Mouse (Mus musculus): ENCODE data around the gene Lrp10.

Lrp10 gene

DNA sequence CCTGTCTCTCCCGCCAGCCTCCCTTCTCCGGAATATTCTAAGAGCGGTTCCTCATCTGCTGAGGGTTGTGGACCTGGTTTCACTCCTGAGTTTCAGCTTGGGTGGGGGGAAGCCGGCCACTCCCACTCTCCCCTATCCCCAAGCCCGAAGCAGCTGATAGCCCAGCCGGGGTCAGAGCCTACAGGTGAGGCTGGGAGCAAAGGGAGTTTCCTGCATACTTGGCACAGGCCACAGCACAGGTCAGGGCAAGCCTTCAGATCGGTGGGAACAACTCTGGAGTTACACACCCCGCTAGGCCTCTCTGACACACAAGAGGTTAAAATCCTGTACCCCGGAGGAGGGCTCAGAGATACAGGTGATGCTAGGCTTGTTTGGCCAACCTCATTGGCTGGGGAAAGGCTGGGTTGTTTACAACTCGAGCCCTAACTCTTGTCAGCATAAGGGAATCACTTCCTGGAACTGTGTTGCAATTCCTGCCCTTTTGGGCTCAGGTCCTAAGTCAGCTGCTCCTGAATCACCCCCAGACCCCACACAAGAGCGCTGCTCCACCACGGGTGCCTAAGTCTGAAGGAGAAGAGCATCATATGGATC, 29.9 kb upstream of the Lrp10 start:
- DNase-seq (ENCODE audit: low read depth, low spot score) = no peak

GRCm38 (mm10) chr14:54435194-54435918, 28.6 kb upstream of the Lrp10 start:
- no peak for DNase-seq (ENCODE audit: low read depth, low spot score)

DNA sequence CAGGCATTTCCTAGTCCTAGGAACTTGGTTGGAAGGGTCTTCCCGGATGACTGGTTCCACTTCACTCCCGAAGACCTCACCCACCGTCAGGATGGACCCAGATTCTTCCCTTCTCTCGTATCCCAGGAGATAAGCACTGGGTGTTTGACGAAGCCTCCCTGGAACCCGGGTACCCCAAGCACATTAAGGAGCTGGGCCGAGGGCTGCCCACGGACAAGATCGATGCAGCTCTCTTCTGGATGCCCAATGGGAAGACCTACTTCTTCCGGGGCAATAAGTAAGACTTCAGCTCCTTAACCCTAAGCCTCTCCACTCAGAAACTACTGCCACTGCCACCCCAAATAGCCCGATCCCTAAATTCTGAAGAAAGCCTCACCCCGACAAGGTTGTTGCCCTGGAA, 24.8 kb upstream of the Lrp10 start:
- no peak for DNase-seq (ENCODE audit: low read depth, low spot score)

- no peak for DNase-seq (ENCODE audit: low read depth, low spot score)
These were observed 24.3 kb upstream of the Lrp10 start for GRCm38 (mm10) chr14:54439610-54440009.

DNA sequence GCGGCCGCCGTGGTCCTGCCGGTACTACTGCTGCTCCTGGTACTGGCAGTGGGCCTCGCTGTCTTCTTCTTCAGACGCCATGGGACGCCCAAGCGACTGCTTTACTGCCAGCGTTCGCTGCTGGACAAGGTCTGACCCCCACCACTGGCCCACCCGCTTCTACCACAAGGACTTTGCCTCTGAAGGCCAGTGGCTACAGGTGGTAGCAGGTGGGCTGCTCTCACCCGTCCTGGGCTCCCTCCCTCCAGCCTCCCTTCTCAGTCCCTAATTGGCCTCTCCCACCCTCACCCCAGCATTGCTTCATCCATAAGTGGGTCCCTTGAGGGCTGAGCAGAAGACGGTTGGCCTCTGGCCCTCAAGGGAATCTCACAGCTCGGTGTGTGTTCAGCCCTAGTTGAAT, 23.4 kb upstream of the Lrp10 start:
- DNase-seq (ENCODE audit: low read depth, low spot score) = no peak

GRCm38 (mm10) chr14:54441365-54441764, 22.6 kb upstream of the Lrp10 start:
- no peak for DNase-seq (ENCODE audit: low read depth, low spot score)

- DNase-seq (ENCODE audit: low read depth, low spot score) = no peak
These were observed 21.4 kb upstream of the Lrp10 start for GRCm38 (mm10) chr14:54442548-54442947.

DNA sequence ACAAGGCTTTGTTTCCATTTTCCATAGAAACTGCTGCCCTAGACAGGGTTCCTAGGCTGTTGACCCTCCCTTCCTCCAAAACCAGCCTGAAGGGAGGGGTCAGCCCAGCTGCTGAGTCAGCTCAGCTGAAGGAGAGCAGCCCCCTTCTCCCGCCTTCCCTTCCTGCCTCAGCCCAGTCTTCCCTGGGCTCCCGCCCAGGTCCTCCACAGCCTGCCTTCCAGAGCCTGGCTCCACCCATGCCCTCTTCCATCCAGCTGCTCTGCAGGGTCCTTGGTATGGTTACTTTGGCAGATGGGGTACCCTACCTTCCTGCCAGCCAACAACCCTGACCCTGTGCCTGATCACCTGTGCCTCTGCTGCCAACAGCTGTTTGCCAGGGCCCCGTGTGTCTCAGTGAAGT, 20.7 kb upstream of the Lrp10 start:
- no peak for DNase-seq (ENCODE audit: low read depth, low spot score)

- DNase-seq (ENCODE audit: low read depth, low spot score) = peak; percentile 45
These were observed 20.0 kb upstream of the Lrp10 start for GRCm38 (mm10) chr14:54443712-54444618.

DNA sequence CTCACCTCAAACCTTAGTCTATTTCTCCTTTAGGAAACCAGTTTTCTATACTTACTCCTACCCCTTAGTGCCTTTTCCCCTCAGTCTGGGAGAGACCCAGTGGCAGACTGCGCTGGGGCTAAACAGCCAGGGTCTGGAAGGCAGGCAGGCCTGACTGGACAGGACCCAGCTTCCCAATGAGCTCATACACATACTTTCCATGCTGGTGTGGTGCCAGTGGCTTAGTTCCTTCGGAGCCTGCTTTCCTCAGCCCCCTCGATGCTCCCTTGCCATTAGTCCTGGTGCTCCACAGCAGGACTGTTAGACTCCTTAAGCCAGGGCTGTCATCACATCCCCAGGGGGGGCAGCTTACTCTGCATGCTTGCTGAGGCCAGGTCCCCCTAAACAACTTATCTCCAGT, 18.5 kb upstream of the Lrp10 start:
- DNase-seq (ENCODE audit: low read depth, low spot score) = no peak

- no peak for DNase-seq (ENCODE audit: low read depth, low spot score)
These were observed 10.4 kb upstream of the Lrp10 start for GRCm38 (mm10) chr14:54453566-54453965.

DNA sequence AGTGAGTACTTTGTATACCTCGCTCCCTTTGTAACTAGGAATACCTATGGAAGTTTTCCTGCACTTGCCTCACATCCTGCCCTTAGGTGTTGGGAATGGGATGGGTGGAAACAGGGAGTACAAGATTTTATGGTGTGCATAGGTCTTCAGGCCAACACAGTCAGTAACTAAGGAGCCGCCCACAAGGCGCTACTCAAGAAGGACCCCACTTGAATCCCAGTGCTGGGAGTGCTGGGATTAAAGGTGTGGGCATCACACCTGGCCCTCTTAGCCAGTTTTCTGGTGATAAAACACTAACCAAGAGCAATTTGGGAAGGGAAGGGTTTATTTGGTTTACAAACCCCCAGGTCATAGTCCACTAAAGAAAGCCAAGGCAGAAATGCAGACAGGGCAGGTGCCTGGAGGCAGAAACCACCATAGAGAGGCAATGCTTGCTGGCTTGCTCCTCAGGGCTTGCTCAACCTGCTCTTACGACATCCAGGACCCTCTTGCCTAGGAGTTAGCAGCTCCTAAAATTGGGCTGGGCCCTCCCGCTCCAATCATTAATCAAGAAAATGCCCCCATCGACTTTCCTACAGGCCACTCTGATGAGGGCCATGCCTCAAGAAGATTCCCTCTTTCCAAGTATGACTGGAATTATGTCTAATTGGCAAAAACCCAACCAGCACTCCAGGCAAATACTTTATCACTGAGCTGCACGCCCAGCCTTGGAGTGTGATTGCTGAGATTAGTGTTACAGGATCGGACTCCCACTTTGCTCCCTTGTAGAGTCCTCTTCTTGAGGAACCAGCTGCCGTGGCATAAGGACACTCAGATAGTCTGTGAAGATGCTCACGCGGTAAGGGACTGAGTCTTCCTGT, 9.0 kb upstream of the Lrp10 start:
- DNase-seq (ENCODE audit: low read depth, low spot score) = no peak

DNA sequence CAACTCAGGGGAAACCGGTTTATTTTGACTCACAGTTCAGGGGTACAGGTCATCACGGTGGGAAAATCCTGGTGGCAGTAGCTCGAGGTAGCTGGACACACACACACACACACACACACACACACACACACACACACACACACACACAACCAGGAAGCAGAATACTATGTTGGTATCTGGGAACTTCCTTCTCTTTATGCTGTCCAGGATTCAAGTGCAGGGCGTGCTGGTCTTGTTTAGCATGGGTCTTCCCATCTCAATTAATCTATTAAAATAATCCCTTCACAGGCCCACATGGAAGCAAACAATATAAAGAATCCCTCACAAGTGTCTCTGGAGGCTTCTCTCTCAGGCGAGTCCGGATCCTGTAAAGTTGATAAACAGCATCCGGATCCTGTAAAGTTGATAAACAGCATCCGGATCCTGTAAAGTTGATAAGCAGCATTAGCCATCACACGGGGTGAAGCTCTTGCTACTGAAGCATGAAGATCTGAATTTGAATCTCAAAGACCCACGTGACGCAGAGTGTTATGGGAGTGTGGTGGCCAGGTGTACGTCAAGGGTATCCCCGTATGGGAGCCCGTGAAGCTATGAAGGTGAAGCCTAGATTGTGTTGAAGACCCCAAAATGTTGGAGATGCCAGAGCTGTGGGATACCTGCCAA, 5.9 kb upstream of the Lrp10 start:
- no peak for DNase-seq (ENCODE audit: low read depth, low spot score)

DNA sequence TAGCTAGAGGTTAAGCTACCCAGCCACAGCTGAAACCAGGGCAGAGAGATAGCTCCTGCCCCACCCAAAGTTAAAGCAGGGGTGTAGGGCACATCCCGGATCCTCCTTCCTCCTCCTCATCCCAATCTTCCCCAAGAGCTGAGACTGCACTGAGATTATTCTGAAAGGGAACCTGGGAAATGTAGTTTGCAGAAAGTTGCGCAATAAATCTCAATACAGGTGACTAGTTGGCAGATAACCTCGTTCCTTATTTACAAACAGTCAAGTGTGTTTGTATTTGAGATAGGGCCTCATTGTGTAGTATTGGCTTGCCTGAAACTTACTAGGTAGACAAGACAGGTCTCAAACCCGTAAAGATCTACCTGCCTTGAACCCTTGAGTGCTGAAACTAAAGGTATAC, 1.8 kb upstream of the Lrp10 start:
- no peak for DNase-seq (ENCODE audit: low read depth, low spot score)

DNA sequence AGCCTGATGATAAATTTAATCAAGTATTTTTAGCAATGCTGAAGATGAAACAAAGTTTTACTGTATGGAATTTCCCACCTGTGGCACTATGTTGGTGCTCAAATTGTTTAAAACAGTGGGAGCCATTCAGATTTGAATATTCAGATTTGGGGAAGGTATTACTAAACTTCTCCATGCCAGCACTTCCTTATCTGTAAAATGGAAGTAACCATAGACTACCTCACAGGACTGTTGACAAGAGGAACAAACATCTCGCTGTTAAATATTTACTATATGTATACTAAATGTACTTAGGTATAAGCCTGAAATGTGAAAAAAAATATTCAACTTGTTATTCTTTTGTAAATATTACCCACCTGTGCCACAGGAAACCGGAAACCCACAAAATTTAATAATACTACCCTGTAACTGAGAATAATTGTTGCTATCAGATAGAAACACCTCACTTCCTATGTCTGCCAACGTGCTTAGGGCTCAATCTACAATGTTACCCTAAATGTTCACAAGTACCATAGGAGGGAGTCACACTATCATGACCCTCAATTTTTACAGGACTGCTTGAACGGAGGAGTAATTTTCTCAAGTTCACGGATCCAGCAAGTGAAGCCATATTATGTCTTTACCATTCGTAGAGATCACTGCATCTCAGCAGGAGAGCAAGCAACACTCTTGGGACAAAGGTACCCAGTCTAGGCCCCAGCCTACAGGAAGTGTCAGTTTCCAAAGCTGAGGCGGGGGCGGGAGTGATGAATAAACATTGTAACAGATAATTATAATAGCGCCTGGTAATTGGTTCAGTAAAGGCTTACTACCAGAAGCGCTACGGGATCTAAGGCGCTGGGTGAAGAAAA, 604 bp upstream of the Lrp10 start:
- no peak for DNase-seq (ENCODE audit: low read depth, low spot score)

GRCm38 (mm10) chr14:54464293-54465005, 512 bp downstream of the Lrp10 start:
- peak; percentile 79 for DNase-seq (ENCODE audit: low read depth, low spot score)

- DNase-seq (ENCODE audit: low read depth, low spot score) = no peak
These were observed 7.5 kb downstream of the Lrp10 start for GRCm38 (mm10) chr14:54471467-54471866.

- DNase-seq (ENCODE audit: low read depth, low spot score) = no peak
These were observed 8.7 kb downstream of the Lrp10 start for GRCm38 (mm10) chr14:54472671-54473070.

- DNase-seq (ENCODE audit: low read depth, low spot score) = no peak
These were observed 10.8 kb downstream of the Lrp10 start for GRCm38 (mm10) chr14:54474744-54475143.
